Mouse (Mus musculus) hindbrain, embryonic 12.5 days (tissue): ENCODE measurements at regions not wholly inside any gene's neighbourhood (a gene's known extent, or its start where the extent isn't known, plus 50 kb on each side); places are given as distances from the start of the nearest gene placed in this dataset.
A peak's percentile ranks its signal among the peaks of the same experiment; 100 is the strongest.

Source experiments
- ATAC-seq: fragments of 200-750 bp; cut with Nextera tagmentation; 2 replicates; pipeline ENCODE4 v1.8.0; 2017; ENCODE audit warnings: moderate TSS enrichment; ENCODE audit not compliant: low FRiP score
- H3K27ac ChIP-seq: fragments of 300-500 bp; sonication (generic); 2 replicates; pipeline ENCODE4 v1.5.1; 2016; ENCODE audit warnings: mild to moderate bottlenecking
- H3K27me3 ChIP-seq: fragments of 300-500 bp; sonication (generic); 2 replicates; pipeline ENCODE4 v1.6.1; 2016; ENCODE audit warnings: mild to moderate bottlenecking
- H3K36me3 ChIP-seq: fragments of 300-500 bp; sonication (generic); 2 replicates; pipeline ENCODE4 v1.6.1; 2016; ENCODE audit warnings: mild to moderate bottlenecking
- H3K4me1 ChIP-seq: fragments of 300-500 bp; sonication (generic); 2 replicates; pipeline ENCODE4 v1.6.1; 2016
- H3K4me2 ChIP-seq: fragments of 300-500 bp; sonication (generic); replicated peaks from 2 replicates; pipeline ENCODE4 v1.6.1; 2016; ENCODE audit warnings: mild to moderate bottlenecking
- H3K4me3 ChIP-seq: fragments of 300-500 bp; sonication (generic); 2 replicates; pipeline ENCODE4 v1.5.1; 2016; ENCODE audit warnings: mild to moderate bottlenecking
- H3K9ac ChIP-seq: fragments of 300-500 bp; sonication (generic); 2 replicates; pipeline ENCODE4 v1.6.1; 2016; ENCODE audit warnings: mild to moderate bottlenecking, moderate library complexity
- H3K9me3 ChIP-seq: fragments of 300-500 bp; sonication (generic); replicated peaks from 2 replicates; pipeline ENCODE4 v1.6.1; 2016; ENCODE audit warnings: mild to moderate bottlenecking
- WGBS: fragments of 180-500 bp; shearing (Covaris S2); methylation state at CpG from one replicate; pipeline ENCODE4 v1.1.7; 2016; 5-methylcytosine and 5-hydroxymethylcytosine counted together

DNA sequence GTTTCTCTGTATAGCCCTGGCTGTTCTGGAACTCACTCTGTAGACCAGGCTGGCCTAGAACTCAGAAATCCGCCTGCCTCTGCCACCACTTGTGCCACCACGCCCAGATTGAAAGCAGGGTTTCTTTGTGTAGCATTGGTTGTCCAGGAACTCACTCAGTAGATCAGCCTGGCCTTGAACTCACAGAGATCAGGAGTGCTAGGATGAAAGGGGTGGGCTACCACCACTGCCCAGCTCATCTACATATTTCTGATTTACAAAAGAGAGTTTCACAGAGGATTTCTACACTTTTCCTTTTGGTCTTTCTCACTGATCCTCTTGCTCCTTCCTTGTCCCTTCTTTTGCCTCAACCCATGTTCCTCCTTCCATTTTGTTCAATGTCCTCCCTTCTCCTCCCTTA is 53.1 kb upstream of the Lbx1 start:
- no peak overlapping the region for H3K9ac ChIP-seq
- ATAC-seq: no peak
- peaks cover 12% of the 10 kb centered on the region for H3K4me1 ChIP-seq
- no peak overlapping the region for H3K4me3 ChIP-seq
- no peak overlapping the region for H3K27ac ChIP-seq
- H3K4me2 ChIP-seq: no peak overlapping the region
- peaks cover 31% of the 10 kb centered on the region for H3K27me3 ChIP-seq
- no peaks in the 10 kb centered on the region for H3K36me3 ChIP-seq
- H3K9me3 ChIP-seq: no peaks in the 10 kb centered on the region
- 80% methylated on average over 2 of the region's 2 CpGs for WGBS

DNA sequence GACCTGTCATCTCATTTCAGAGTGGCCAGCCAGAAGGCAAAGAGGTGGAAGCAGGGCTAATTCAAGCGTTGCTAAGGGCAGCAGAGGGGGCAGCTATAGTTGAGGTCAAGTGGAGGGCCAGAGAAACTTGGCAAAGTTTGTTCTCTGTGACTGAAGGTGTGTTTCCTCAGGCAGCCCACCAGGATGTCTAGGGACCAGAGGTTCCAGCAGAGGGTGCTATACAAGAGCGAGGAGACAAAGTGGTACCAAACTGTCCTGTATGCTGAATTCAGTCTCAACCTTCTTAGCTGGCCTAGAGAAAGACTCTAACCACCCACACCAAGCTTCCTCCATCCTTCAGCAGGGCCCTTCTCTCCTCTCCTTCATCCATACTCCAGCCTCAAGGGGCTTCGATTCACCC is 62.2 kb upstream of the Lbx1 start:
- no peak overlapping the region for H3K4me2 ChIP-seq
- H3K9me3 ChIP-seq: no peaks in the 10 kb centered on the region
- no peak overlapping the region for H3K27ac ChIP-seq
- H3K4me1 ChIP-seq: peaks cover 49% of the 10 kb centered on the region
- H3K27me3 ChIP-seq: peaks cover 83% of the 10 kb centered on the region
- 39% methylated on average over 3 of the region's 3 CpGs for WGBS
- ATAC-seq: no peak
- no peak overlapping the region for H3K9ac ChIP-seq
- no peak overlapping the region for H3K4me3 ChIP-seq
- H3K36me3 ChIP-seq: no peaks in the 10 kb centered on the region

- Histone ChIP-seq H3K9ac (no peak overlapping the region), H3K4me1 (peaks cover 50% of the 10 kb centered on the region), H3K27ac (no peak overlapping the region)
Observed at GRCm38 (mm10) chr19:45299341-45299740, 63.7 kb upstream of the Lbx1 start.

GRCm38 (mm10) chr19:45299768-45300167 is 63.8 kb upstream of the Btrc start:
- peak overlapping the region; percentile 94; the same call in 1 of the 2 replicates for H3K27ac ChIP-seq
- no peak overlapping the region for H3K4me2 ChIP-seq
- peaks cover 49% of the 10 kb centered on the region for H3K4me1 ChIP-seq
- no peaks in the 10 kb centered on the region for H3K36me3 ChIP-seq
- WGBS: 25% methylated on average over 5 of the region's 5 CpGs
- no peaks in the 10 kb centered on the region for H3K9me3 ChIP-seq
- peaks cover 90% of the 10 kb centered on the region for H3K27me3 ChIP-seq
- no peak overlapping the region for H3K4me3 ChIP-seq
- H3K9ac ChIP-seq: no peak overlapping the region
- ATAC-seq: no peak

More at GRCm38 (mm10) chr19:45299341-45299740, 63.7 kb upstream of the Lbx1 start:
- ATAC-seq: no peak
- Histone ChIP-seq H3K27me3 (peaks cover 89% of the 10 kb centered on the region), H3K9me3 (no peaks in the 10 kb centered on the region), H3K36me3 (no peaks in the 10 kb centered on the region), H3K4me2 (no peak overlapping the region), H3K4me3 (no peak overlapping the region)
- WGBS: 88% methylated on average over 3 of the region's 3 CpGs

DNA sequence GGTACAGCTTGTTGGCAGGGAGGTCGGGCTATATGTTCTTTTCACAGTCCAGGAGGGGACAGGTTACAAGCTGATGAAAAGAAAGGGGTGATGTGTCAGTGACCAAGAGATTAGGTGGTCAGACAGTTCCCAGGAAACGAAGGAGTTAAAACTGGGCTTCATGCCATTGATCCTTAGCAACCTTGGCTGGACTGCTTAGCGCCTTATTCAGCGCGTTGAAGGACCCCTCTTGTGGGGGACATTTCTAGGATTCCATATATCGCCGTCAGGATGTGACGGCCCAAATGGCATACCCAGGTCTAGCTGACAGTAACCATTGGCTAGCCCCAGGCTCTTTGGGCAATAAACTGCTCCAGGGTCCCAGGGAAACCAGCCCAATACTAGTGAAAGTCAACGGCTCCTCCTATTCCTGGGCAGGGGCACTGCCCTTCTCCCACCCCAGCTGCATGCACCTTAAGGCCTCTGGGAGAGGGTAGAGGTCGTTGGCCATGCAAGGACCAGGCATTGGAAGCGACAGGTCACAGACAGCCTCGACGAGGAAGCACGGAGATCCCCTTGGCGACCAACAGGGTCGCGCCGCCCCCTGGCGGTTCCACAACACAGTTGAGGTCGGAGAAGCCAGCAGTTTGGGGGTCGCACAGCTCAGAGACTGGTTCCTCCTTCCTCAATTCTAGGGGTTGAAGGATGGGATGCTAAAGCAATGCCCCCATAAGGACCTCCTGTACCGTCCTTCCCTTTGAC is 62.7 kb upstream of the Btrc start:
- peak overlapping the region; percentile 58 for H3K9ac ChIP-seq
- ATAC-seq: peak; percentile 56
- no peaks in the 10 kb centered on the region for H3K36me3 ChIP-seq
- H3K4me2 ChIP-seq: peak overlapping the region; percentile 89
- H3K27me3 ChIP-seq: peaks cover 88% of the 10 kb centered on the region
- no peaks in the 10 kb centered on the region for H3K9me3 ChIP-seq
- H3K4me3 ChIP-seq: peak overlapping the region; percentile 46
- WGBS: 6% methylated on average over 22 of the region's 22 CpGs
- peak overlapping the region; percentile 94 for H3K27ac ChIP-seq
- peaks cover 38% of the 10 kb centered on the region for H3K4me1 ChIP-seq

- no peaks in the 10 kb centered on the region for H3K36me3 ChIP-seq
- H3K9ac ChIP-seq: peak overlapping the region; percentile 58
- WGBS: 0% methylated on average over 11 of the region's 16 CpGs
- H3K9me3 ChIP-seq: no peaks in the 10 kb centered on the region
- H3K4me1 ChIP-seq: peaks cover 38% of the 10 kb centered on the region
- H3K4me3 ChIP-seq: peak overlapping the region; percentile 46
- H3K27ac ChIP-seq: peak overlapping the region; percentile 94
- peaks cover 88% of the 10 kb centered on the region for H3K27me3 ChIP-seq
- ATAC-seq: no peak
- peak overlapping the region; percentile 89 for H3K4me2 ChIP-seq
Observed at GRCm38 (mm10) chr19:45301432-45301732, 62.2 kb upstream of the Btrc start.

DNA sequence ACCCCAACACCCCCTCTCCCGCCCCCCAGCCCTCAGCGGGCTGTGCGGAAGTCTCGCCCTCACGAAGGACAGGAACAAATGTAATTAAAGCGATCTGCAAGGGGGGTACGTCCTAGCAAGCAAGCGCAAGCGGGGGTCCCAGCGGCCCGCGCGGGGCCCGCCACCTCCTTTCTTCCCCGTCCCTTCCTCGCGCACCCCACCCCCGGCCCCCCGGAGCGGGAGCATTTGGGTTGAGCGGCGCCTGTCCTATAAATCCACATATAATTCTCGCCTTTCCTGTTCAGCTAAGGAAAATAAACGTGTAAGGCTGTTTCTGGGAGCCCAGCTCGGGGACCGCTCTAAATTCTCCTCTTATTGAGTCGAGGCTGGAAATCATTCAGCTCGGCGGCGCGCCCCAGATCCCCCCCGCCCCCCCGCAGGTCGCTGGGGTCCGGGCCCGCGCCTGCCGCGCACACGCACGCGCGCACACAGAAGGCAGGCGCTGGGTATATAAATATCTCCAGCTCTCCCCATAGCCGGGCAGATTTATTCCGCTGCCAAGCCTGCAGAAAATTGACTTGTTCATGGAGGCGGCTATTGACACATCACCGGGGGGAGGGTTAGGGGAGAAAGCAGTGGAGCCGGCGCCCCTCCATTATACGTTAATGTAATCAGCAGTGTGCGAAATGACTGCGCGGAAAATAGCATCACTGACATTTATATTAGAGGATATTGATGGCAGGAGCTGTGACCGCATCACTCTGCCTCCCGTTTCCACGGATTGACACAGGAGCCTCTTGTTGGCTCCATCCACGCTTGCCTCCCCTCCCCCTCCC is 61.6 kb upstream of the Btrc start:
- H3K9ac ChIP-seq: peak overlapping the region; percentile 58
- H3K36me3 ChIP-seq: no peaks in the 10 kb centered on the region
- WGBS: under 1% methylated on average over 58 of the region's 58 CpGs
- H3K27me3 ChIP-seq: peaks cover 87% of the 10 kb centered on the region
- peak overlapping the region; percentile 94 for H3K27ac ChIP-seq
- H3K4me3 ChIP-seq: peak overlapping the region; percentile 46
- H3K9me3 ChIP-seq: no peaks in the 10 kb centered on the region
- peak; percentile 79 for ATAC-seq
- H3K4me2 ChIP-seq: peak overlapping the region; percentile 89
- H3K4me1 ChIP-seq: peaks cover 39% of the 10 kb centered on the region

DNA sequence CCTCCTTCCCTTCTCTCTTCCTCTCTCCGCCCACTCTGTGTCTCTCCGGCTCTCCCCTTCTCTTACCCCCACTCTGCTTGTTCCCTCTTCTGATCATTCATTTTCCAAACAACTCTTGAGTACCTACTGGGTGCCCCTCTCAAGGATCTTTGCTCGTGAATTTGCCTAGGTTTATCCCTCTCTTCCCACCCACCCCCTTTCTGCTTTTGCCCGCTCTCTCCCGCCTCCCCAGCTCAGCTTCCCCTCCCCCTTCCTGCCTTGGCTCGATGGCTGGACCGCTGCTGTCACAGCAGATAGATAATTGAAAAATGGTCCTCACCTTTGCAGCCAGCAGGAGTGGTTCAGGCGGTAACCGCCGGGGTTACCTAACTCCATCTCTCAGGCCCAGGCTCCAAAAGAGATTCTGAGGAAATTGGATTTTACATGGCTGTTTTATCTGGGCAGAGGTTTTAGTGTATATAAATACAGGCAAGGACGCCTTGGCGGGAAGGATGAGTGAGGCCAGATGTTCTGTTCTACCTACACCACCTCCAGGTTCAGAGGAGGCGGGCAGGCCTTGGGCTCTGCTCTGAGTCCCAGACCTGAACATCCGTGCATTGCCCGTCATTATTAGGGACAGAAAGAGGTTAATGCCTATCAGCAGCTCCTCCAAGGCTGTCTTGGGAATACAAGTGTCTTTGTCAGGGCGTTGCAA is 60.8 kb upstream of the Btrc start:
- Histone ChIP-seq H3K4me1 (peaks cover 40% of the 10 kb centered on the region), H3K4me2 (peak overlapping the region; percentile 89), H3K4me3 (peak overlapping the region; percentile 46), H3K36me3 (no peaks in the 10 kb centered on the region), H3K9ac (peak overlapping the region; percentile 58; the same call in 1 of the 2 replicates), H3K9me3 (no peaks in the 10 kb centered on the region), H3K27ac (peak overlapping the region; percentile 94), H3K27me3 (peaks cover 87% of the 10 kb centered on the region)
- ATAC-seq: peak; percentile 44
- 2% methylated on average over 16 of the region's 16 CpGs for WGBS

- Histone ChIP-seq H3K27ac (no peak overlapping the region), H3K4me3 (no peak overlapping the region), H3K27me3 (peaks cover 82% of the 10 kb centered on the region), H3K36me3 (no peaks in the 10 kb centered on the region), H3K4me2 (no peak overlapping the region), H3K9me3 (no peaks in the 10 kb centered on the region), H3K4me1 (peaks cover 41% of the 10 kb centered on the region), H3K9ac (no peak overlapping the region)
- no peak for ATAC-seq
- WGBS: 12% methylated on average over 8 of the region's 8 CpGs
Observed at GRCm38 (mm10) chr19:45304538-45304937, 59.0 kb upstream of the Btrc start.

DNA sequence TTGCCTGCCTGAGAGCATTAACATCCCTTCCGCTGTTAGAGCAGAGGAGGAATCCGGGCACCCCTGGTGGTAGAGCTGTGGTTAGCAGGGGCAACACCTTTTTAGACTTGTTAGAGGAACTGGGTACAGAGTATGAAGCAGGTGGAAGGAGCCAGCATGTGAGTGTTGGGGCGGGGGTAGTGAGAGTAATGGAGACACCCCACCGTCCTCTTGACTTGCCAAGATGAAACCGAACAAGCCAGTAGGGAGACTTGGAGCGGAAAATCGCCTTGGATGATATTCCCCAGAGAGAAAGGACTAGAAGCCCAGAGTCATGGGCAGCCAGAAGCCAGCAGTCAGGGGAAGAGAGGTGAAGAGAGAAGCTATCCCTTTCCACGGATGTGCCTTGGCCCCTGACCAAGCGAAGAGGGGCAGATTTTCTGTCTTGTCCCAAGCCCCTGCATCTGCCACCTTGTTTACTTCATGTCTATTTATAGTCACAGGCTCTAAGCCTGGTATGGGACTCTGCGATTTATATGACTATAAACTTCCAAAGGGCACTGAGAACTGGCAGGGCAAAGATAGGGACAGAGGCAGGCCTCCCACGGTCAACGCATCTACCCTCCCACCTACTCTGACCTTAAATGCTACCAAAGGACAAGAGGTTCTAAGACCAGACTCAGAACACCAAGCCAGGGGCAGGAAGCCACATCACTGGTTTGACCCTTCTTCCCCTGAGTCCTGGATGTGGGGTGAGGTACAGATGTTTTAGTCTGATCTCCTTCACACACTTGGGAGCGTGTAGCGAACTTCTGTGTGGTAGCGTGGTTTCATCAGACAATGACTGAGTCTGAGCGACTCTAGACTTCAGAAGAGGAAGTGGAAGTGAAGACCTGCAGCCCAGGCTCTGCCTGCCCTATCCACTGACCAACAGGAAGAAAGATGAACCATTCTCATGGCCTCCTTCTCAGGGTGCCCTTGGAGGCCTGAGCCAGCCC is 55.9 kb upstream of the Btrc start:
- Histone ChIP-seq H3K27ac (no peak overlapping the region), H3K27me3 (peaks cover 67% of the 10 kb centered on the region)
- 54% methylated on average over 16 of the region's 16 CpGs for WGBS

DNA sequence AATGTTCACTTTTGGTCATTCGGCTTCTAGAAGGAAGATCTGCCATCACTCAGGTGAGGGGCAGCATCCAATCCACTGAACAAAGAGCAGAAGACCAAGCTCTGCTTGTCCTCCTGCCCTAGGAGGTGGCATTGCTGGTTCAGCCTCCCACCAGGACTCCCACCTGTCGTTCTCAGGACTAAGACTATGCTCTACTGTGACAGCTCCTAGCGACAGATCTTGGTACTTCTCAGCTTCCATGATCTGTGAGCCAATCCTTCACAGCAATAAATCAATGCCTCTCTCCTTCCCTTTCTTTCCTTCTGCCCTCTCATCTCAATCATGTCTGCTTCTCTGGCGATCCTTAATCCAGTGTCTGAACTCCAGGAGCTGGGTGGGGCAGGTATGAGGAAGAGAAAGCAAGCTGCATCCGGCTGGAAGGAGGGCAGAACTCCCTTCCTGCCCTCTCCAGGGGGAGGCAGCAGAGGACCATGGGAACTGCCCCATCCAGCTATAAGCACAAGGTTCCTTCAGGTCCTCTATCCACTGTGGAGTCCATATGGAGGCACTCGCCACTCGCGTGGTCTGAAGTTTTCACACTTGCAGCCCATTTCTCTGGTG is 54.8 kb upstream of the Btrc start:
- Histone ChIP-seq H3K9ac (no peak overlapping the region), H3K4me3 (no peak overlapping the region), H3K27ac (no peak overlapping the region), H3K4me2 (no peak overlapping the region), H3K4me1 (peaks cover 57% of the 10 kb centered on the region), H3K9me3 (no peaks in the 10 kb centered on the region), H3K27me3 (peaks cover 55% of the 10 kb centered on the region), H3K36me3 (no peaks in the 10 kb centered on the region)
- 58% methylated on average over 8 of the region's 8 CpGs for WGBS
- no peak for ATAC-seq

More for the DNA sequence above, 55.9 kb upstream of the Btrc start:
- no peak overlapping the region for H3K4me2 ChIP-seq
- no peaks in the 10 kb centered on the region for H3K9me3 ChIP-seq
- no peak for ATAC-seq
- no peak overlapping the region for H3K4me3 ChIP-seq
- no peak overlapping the region for H3K9ac ChIP-seq
- H3K4me1 ChIP-seq: peaks cover 56% of the 10 kb centered on the region
- no peaks in the 10 kb centered on the region for H3K36me3 ChIP-seq
